Mouse (Mus musculus): Measurements from ENCODE around the gene Endov. TPM values are rescaled to one million over a fixed set of nuclear protein-coding genes. Genes with fewer than 3 reads are reported as not detected.

Endov gene
- polyA plus RNA-seq, 1 experiment from 2014 or later, result 15.5 TPM

Other genes with a start within 250 kb of the Endov start
- 59.6 and 62.3 TPM in 2 replicates for gene Gaa, start 223.5 kb upstream of the Endov start, polyA plus RNA-seq (2015; fragmentation: Nextera tagmentation; extraction: Ambion mirVana)
- gene Eif4a3, start 191.3 kb upstream of the Endov start, polyA plus RNA-seq (2015; fragmentation: Nextera tagmentation; extraction: Ambion mirVana), result 266 and 296 TPM in 2 replicates
- gene Card14, start 183.6 kb upstream of the Endov start, polyA plus RNA-seq (2015; fragmentation: Nextera tagmentation; extraction: Ambion mirVana), result 0.06 and 0.09 TPM in 2 replicates
- 4.7 and 5.5 TPM in 2 replicates for gene Sgsh, start 135.8 kb upstream of the Endov start, polyA plus RNA-seq (2015; fragmentation: Nextera tagmentation; extraction: Ambion mirVana)
- 4.8 and 5.3 TPM in 2 replicates for gene Slc26a11, start 135.8 kb upstream of the Endov start, polyA plus RNA-seq (2015; fragmentation: Nextera tagmentation; extraction: Ambion mirVana)
- gene Rnf213, start 98.2 kb upstream of the Endov start, polyA plus RNA-seq (2015; fragmentation: Nextera tagmentation; extraction: Ambion mirVana), result 0.70 and 0.94 TPM in 2 replicates
- gene Nptx1, start 56.4 kb downstream of the Endov start, polyA plus RNA-seq (2015; fragmentation: Nextera tagmentation; extraction: Ambion mirVana), result 12.6 and 15.2 TPM in 2 replicates
- 10.2 and 10.6 TPM in 2 replicates for gene Rptor, start 111.6 kb downstream of the Endov start, polyA plus RNA-seq (2015; fragmentation: Nextera tagmentation; extraction: Ambion mirVana)

Measured in hindbrain, embryonic 13.5 days (tissue).